Mouse (Mus musculus): ENCODE results near the gene Cfhr2. TPM values are rescaled to one million over a fixed set of nuclear protein-coding genes. Genes with fewer than 3 reads are reported as not detected.
"Not testable (repeated sequence)": the region's sequence is repeated elsewhere in the genome, so short reads cannot be mapped to it uniquely, and the experiment has no call there.

Cfhr2 gene
- polyA plus RNA-seq, 2 experiments = 4.8 to 8.3 TPM

GRCm38 (mm10) chr1:139808594-139808993 lies 49.9 kb downstream of the Cfhr2 start:
- ATAC-seq (ENCODE audit: insufficient read depth) (no peak), DNase-seq (ENCODE audit: low read depth in 3 of 3, low spot score in 3 of 3) (no peak)
- Histone ChIP-seq H3K9ac (replicated peaks) (no peak overlapping the region), H3K4me1 (replicated peaks; ENCODE audit: control insufficient read depth in 2 of 2, insufficient read depth in 2 of 2, low read length in 1 of 2) (no peaks in the 10 kb centered on the region), H3K36me3 (replicated peaks; ENCODE audit: control insufficient read depth, insufficient read depth, low read depth) (no peaks in the 10 kb centered on the region), H3K4me2 (ENCODE audit: low read depth) (no peak overlapping the region), H3K9me3 (ENCODE audit: control insufficient read depth, low read length) (no peaks in the 10 kb centered on the region), H3K4me3 (ENCODE audit: insufficient read depth in 1 of 2, low read depth in 2 of 2, low read length in 2 of 2) (no peak overlapping the region), H3K27ac (no peak overlapping the region), H3K27me3 (ENCODE audit: control insufficient read depth, insufficient read depth, low read length) (no peaks in the 10 kb centered on the region)
- no peak for TF ChIP-seq CTCF (IDR thresholded peaks at IDR 0.05; ENCODE audit: low read depth)
- no peak for TF ChIP-seq EP300 (IDR thresholded peaks at IDR 0.05; ENCODE audit: low read depth)

- Histone ChIP-seq H3K27me3 (ENCODE audit: control insufficient read depth, insufficient read depth, low read length) (no peaks in the 10 kb centered on the region), H3K9ac (replicated peaks) (no peak within 1 kb of the TSS), H3K9me3 (ENCODE audit: control insufficient read depth, low read length) (no peaks in the 10 kb centered on the region), H3K4me1 (replicated peaks; ENCODE audit: control insufficient read depth in 2 of 2, insufficient read depth in 2 of 2, low read length in 1 of 2) (no peaks in the 10 kb centered on the region), H3K4me2 (ENCODE audit: low read depth) (no peak within 1 kb of the TSS), H3K27ac (no peak within 1 kb of the TSS), H3K4me3 (ENCODE audit: insufficient read depth in 1 of 2, low read depth in 2 of 2, low read length in 2 of 2) (no peak within 1 kb of the TSS), H3K36me3 (replicated peaks; ENCODE audit: control insufficient read depth, insufficient read depth, low read depth) (no peaks in the 10 kb centered on the region)
- no peak for ATAC-seq (ENCODE audit: insufficient read depth)
- 69% methylated on average over 1 of the region's 1 CpGs for WGBS (ENCODE audit: insufficient replicate concordance)
- TF ChIP-seq EP300 (IDR thresholded peaks at IDR 0.05; ENCODE audit: low read depth) = no peak
- TF ChIP-seq CTCF (IDR thresholded peaks at IDR 0.05; ENCODE audit: low read depth) = no peak
- no peak for DNase-seq (ENCODE audit: low read depth in 3 of 3, low spot score in 3 of 3)
Measured at GRCm38 (mm10) chr1:139781143-139781542, 77.4 kb downstream of the Cfhr2 start, which contains the start of gene Gm4788. Gm4788 (minus strand) TSS chr1:139781243.

DNA sequence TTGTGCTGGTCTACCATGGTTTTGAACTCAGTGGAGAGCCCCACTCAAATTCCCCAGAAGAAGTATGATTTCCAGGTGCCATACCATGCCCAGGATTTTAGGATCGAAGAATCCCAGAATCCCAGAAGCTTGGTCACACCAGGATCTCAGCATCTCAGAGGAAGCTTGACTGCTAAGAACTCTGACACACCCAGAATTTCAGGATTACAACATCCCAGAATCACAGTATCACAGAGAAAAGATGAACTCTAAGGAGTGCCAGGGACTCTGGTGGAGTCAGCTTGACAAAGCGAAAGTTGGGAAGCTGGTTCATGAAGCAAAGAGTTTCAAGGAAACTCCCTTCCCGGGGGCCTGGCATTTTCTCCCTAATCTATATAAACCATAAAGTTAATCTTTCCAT lies 88.6 kb downstream of the Cfhr2 start:
- H3K4me2 ChIP-seq (ENCODE audit: low read depth); H3K9ac ChIP-seq (replicated peaks); H3K9me3 ChIP-seq (ENCODE audit: control insufficient read depth, low read length); H3K27me3 ChIP-seq (ENCODE audit: control insufficient read depth, insufficient read depth, low read length); DNase-seq (ENCODE audit: low read depth in 3 of 3, low spot score in 3 of 3); H3K27ac ChIP-seq; ATAC-seq (ENCODE audit: insufficient read depth); H3K4me3 ChIP-seq (ENCODE audit: insufficient read depth in 1 of 2, low read depth in 2 of 2, low read length in 2 of 2); H3K4me1 ChIP-seq (replicated peaks; ENCODE audit: control insufficient read depth in 2 of 2, insufficient read depth in 2 of 2, low read length in 1 of 2); H3K36me3 ChIP-seq (replicated peaks; ENCODE audit: control insufficient read depth, insufficient read depth, low read depth): not testable (repeated sequence)
- WGBS (ENCODE audit: insufficient replicate concordance) = 62% methylated on average over 3 of the region's 3 CpGs

Other genes with a start within 250 kb of the Cfhr2 start
- 0.05 and 0.18 TPM in 2 replicates for gene Gm4788, start 77.5 kb downstream of the Cfhr2 start, polyA plus RNA-seq (2012; rRNA removed)
- gene Gm4788, start 77.5 kb downstream of the Cfhr2 start, polyA plus RNA-seq (2014; fragmentation: Nextera tagmentation; extraction: Ambion mirVana) = 0.11 and 0.15 TPM in 2 replicates

Data from liver, embryonic 14.5 days (tissue).